ENCODE assay signal across 7 mouse cellular contexts in genomic region chr6:108235680-108236123, GRCm38 (mm10). TPM values are rescaled to one million over a fixed set of nuclear protein-coding genes. Genes with fewer than 3 reads are reported as not detected.
A peak's percentile ranks its signal among the peaks of the same experiment; 100 is the strongest.
DNase-seq lines count a peak whose midpoint lies in the region; ATAC-seq lines count a peak whose summit lies in the region.

No protein-coding gene starts in this region.

- peak overlapping the region; percentile 87 for H3K27ac ChIP-seq in brown adipose tissue, adult 24 weeks (replicated peaks; ENCODE audit: low read depth, low read length)
- peak overlapping the region; percentile 71 for H3K27ac ChIP-seq in heart, embryonic 15.5 days

- H3K4me2 ChIP-seq in heart, embryonic 15.5 days: peak overlapping the region; percentile 48

- no peaks in the 10 kb centered on the region for H3K27me3 ChIP-seq in heart, embryonic 15.5 days

- DNase-seq in ZHBTc4 (ENCODE audit: low read depth, low spot score): peak; percentile 8
- peak; percentile 63 to 73 for DNase-seq in kidney, postnatal 4 days
- no peak for DNase-seq in cerebellum, adult 9-10 months
- no peak for DNase-seq in ovary, postnatal 36 days (ENCODE audit: low spot score)
- no peak for DNase-seq in adrenal gland, adult 18-20 months (ENCODE audit: low spot score in 2 of 2)

- peaks cover 50% of the 10 kb centered on the region for H3K4me1 ChIP-seq in brown adipose tissue, adult 24 weeks (ENCODE audit: control insufficient read depth, insufficient read depth, insufficient read length, low read length)
- H3K4me1 ChIP-seq in heart, embryonic 15.5 days (replicated peaks): peaks cover 62% of the 10 kb centered on the region

- WGBS in heart, embryonic 15.5 days: 24% methylated on average over 13 of the region's 13 CpGs

- H3K9me3 ChIP-seq in heart, embryonic 15.5 days (replicated peaks): no peaks in the 10 kb centered on the region

- no peaks in the 10 kb centered on the region for H3K36me3 ChIP-seq in heart, embryonic 15.5 days

- 0 out of 2 replicates have a peak, but pooled peaks have one; percentile 25 for ATAC-seq in heart, embryonic 15.5 days (replicated peaks; ENCODE audit: insufficient number of reproducible peaks, insufficient read depth, low FRiP score, low read depth)

- no peak overlapping the region for H3K9ac ChIP-seq in heart, embryonic 15.5 days

- H3K4me3 ChIP-seq in brown adipose tissue, adult 24 weeks (ENCODE audit: insufficient read depth, low read depth, low read length): 0 out of 2 replicates have a peak overlapping the region, but pooled peaks have one; percentile 2
- H3K4me3 ChIP-seq in heart, embryonic 15.5 days: no peak overlapping the region

RNA-seq across cellular contexts. Expression of gene Itpr1, which starts 22.8 kb away (rescaled TPM):
- polyA plus RNA-seq in brown adipose tissue, adult 24 weeks (2012; ENCODE audit: insufficient read depth, insufficient read length, missing spikeins): 33.1 and 42.5 TPM in 2 replicates
- 11.4 and 12.6 TPM in 2 replicates for polyA plus RNA-seq in heart, embryonic 15.5 days (2015; fragmentation: Nextera tagmentation; extraction: Ambion mirVana)
- 100 to 1,000 TPM; 114 to 186 TPM for total RNA-seq in adrenal gland, adult 18-20 months (2021)

RNA-seq across cellular contexts. Expression of gene Sumf1, which starts 50.3 kb away (rescaled TPM):
- polyA plus RNA-seq in brown adipose tissue, adult 24 weeks (2012; ENCODE audit: insufficient read depth, insufficient read length, missing spikeins): 16.5 and 17.9 TPM in 2 replicates
- polyA plus RNA-seq in heart, embryonic 15.5 days (2015; fragmentation: Nextera tagmentation; extraction: Ambion mirVana): 19.4 and 23.1 TPM in 2 replicates
- total RNA-seq in adrenal gland, adult 18-20 months (2021): 10 to 100 TPM; 33.1 to 42.5 TPM

Comparison
In these comparisons a context has a peak if more than half of its experiments do, and no peak if none do; other contexts are left out.
1. DNase-seq: peak in ZHBTc4 (single experiment) and kidney, postnatal 4 days (2 of 2); none in cerebellum, adult 9-10 months (single experiment), ovary, postnatal 36 days (single experiment) and adrenal gland, adult 18-20 months (0 of 2).